Mouse (Mus musculus) Patski (cell line): ENCODE measurements around the gene Cwh43. TPM values are rescaled to one million over a fixed set of nuclear protein-coding genes. Genes with fewer than 3 reads are reported as not detected.

Experiments used
- ATAC-seq: fragments of 100-300 bp; one replicate; pipeline ENCODE4 v1.8.0; 2021
- CTCF ChIA-PET: fragments of 350-600 bp; sonication (Branson Sonifier 250); formaldehyde crosslinking; loops from one replicate; lab custom pipeline; 2022; ENCODE audit warnings: inconsistent platforms; lab: Charles Lee
- POLR2A ChIA-PET: fragments of 350-600 bp; sonication (Branson Sonifier 250); formaldehyde crosslinking; loops from one replicate; lab custom pipeline; 2022; ENCODE audit warnings: antibody characterized with exemption, inconsistent platforms; lab: Charles Lee
- DNase-seq: peaks from one replicate; pipeline ENCODE4 v3.0.0-alpha.2; 2011; ENCODE audit warnings: low read depth, low spot score
- H3K27me3 ChIP-seq: fragments of 371-371 bp; one replicate; pipeline ENCODE4 v1.5.1; 2021
- CTCF ChIP-seq: fragments of 100-300 bp; IDR thresholded peaks from one replicate; pipeline ENCODE4 v1.5.1; 2021
- in situ Hi-C: fragments of 300-500 bp; cut with MboI; formaldehyde crosslinking; loops from 3 replicates; pipeline ENCODE4 v1.11.1; 2018; ENCODE audit warnings: low pct_unique_long_range_greater_than_20kb, mixed read lengths
- polyA plus RNA-seq: library from polyadenylated mRNA; unstranded; gene quantifications from one replicate; pipeline ENCODE4 v1.2.3, GENCODE M21; 2021

Gene Cwh43
- polyA plus RNA-seq, 1 experiment from 2014 or later: not detected

DNA sequence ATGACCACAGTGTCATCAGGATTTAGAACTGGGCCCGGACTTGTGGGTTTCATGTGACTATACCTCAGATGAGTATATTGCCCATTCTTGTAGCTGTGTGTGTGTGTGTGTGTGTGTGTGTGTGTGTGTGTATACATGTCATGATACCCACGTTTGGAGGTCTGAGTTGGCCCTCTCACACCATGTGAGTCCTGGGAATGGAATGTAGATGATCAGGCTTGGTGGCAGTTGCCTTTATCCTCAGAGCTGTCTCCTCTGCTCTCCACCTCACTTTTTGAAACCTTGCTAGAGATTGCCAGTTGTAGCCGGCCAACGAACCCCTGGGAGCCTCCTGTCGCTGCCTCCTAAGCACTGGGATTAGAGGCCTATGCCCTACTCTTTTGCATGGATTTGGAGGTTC is 33.3 kb upstream of the Cwh43 start:
- ATAC-seq (no peak), DNase-seq (no peak)
- ChIA-PET POLR2A (interaction anchor here (0.6 kb wide), 2 partner anchors 86 to 93 kb away, joined by 3 to 4 read pairs; no protein-coding TSS in a partner anchor), CTCF (interaction anchor here (1.1 to 1.8 kb wide), 2 partner anchors 10 to 301 kb away, joined by 3 to 5 read pairs; no protein-coding TSS in a partner anchor)
- no peaks in the 10 kb centered on the region for H3K27me3 ChIP-seq
- in situ Hi-C loops: loop anchor here (10.0 kb wide), 1 partner anchor 48 kb away; no protein-coding TSS in a partner anchor
- TF ChIP-seq CTCF: no peak

DNA sequence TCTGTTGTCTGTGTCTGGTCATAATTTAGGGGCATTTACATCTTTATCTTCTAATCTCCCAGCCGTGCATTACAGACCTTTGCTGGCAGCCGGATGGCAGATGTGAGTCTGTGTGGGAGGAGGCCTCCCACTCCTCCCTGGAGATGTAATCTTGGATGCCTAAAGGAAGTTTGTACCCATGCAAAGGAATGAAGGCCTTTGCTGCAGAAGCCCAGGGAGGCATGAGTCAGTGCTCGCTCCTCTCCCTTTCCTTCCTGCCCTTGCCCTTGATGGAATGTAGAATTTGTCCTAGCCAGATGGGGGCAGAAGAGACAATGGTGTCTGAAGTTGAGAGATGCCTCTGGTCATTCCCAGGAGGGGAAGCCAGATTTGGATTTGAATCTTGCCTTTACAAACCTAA is 32.7 kb upstream of the Cwh43 start:
- ATAC-seq: peak; percentile 58
- no peaks in the 10 kb centered on the region for H3K27me3 ChIP-seq
- CTCF ChIA-PET: interaction anchor here (1.1 kb wide), 1 partner anchor 302 kb away, joined by 3 read pairs; no protein-coding TSS in a partner anchor
- DNase-seq: no peak
- TF ChIP-seq CTCF: peak; percentile 58
- in situ Hi-C loops: loop anchor here (10.0 kb wide), 1 partner anchor 48 kb away; no protein-coding TSS in a partner anchor
- POLR2A ChIA-PET: interaction anchor here (0.7 kb wide), 1 partner anchor 207 kb away, joined by 3 read pairs; no protein-coding TSS in a partner anchor

DNA sequence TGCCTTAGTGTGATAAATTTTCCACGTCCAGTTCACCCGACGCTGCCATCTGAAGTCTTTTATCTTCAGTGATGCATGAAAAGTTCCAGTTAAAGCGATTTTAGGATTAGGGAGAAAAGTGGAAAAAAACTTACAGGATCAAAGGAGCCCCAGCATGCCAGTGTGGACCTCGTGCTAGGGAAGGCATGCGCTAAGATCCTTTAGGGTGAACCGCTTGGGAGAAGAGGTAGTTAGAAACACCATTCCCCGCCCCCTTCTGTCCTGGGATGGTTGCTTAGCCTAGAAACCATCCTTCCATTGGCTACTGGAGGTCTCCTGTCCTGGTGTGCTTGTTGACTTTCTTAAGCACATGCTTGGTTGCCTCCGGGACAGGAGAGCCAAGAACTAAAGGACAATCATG is 29.8 kb upstream of the Cwh43 start:
- POLR2A ChIA-PET: no interaction called here
- H3K27me3 ChIP-seq: no peaks in the 10 kb centered on the region
- in situ Hi-C loops: loop anchor here (10.0 kb wide), 1 partner anchor 51 kb away; no protein-coding TSS in a partner anchor
- TF ChIP-seq CTCF: no peak
- CTCF ChIA-PET: no interaction called here
- no peak for ATAC-seq
- DNase-seq: no peak

DNA sequence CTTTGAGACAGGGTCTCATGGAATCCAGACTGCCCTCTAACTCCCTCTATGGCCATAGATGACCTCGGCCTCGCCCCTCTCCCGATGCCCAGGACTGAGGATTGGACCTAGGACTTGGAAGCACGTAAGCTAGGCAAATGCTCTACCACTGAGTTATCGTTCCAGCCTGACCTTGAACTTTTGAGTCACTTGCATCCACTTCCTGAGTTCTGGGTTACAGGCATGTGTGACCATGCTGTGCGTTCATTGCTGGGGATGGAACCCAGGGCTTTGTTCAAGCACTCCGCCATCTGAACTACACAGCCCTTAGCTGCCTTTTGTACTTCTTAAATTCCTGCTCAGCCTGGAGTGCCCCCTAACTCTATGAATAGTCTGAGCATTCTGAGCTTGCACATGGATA is 29.4 kb upstream of the Cwh43 start:
- in situ Hi-C loops: loop anchor here (10.0 kb wide), 1 partner anchor 52 kb away; no protein-coding TSS in a partner anchor
- no peak for TF ChIP-seq CTCF
- no peaks in the 10 kb centered on the region for H3K27me3 ChIP-seq
- no peak for DNase-seq
- no peak for ATAC-seq
- ChIA-PET POLR2A (no interaction called here), CTCF (interaction anchor here (1.0 kb wide), 2 partner anchors 85 to 243 kb away, joined by 3 to 4 read pairs; no protein-coding TSS in a partner anchor)

GRCm38 (mm10) chr5:73379908-73380307 is 26.0 kb upstream of the Cwh43 start:
- TF ChIP-seq CTCF: peak; percentile 84
- DNase-seq (no peak), ATAC-seq (peak; percentile 61)
- POLR2A ChIA-PET: no interaction called here
- CTCF ChIA-PET: interaction anchor here (0.6 to 2.3 kb wide), 30 partner anchors 9 to 294 kb away, joined by 3 to 19 read pairs (median 4); partner anchors contain the start of genes Fryl and Ociad1
- H3K27me3 ChIP-seq: no peaks in the 10 kb centered on the region
- in situ Hi-C loops: loop anchor here (5.0 to 10.0 kb wide), 4 partner anchors 55 to 393 kb away; no protein-coding TSS in a partner anchor

DNA sequence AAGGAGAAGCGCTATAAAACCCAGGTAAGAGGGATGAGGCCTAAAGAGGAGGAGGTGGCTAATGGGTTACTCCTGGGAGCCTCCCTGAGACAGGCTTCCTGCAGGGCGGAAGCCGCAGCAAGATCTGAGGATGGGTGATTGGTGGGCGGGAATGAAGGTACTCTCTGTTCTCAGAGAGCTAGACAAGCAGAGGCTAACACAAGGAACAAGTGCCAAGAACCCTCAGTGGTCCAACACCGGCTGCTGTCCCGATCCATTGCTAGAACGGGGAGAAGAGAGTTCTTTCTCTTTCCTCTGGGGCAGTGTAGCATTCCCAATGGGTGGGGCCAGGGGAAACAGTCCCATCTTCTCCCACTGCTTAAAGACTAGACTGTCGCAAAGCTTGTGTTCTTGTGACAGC is 25.0 kb upstream of the Cwh43 start:
- ATAC-seq (no peak), DNase-seq (no peak)
- ChIA-PET CTCF (interaction anchor here (0.7 to 2.2 kb wide), 6 partner anchors 58 to 267 kb away, joined by 3 to 13 read pairs (median 6); no protein-coding TSS in a partner anchor), POLR2A (no interaction called here)
- in situ Hi-C loops: loop anchor here (5.0 kb wide), 3 partner anchors 84 to 394 kb away; no protein-coding TSS in a partner anchor
- no peaks in the 10 kb centered on the region for H3K27me3 ChIP-seq
- TF ChIP-seq CTCF: no peak

GRCm38 (mm10) chr5:73381510-73381909 is 24.4 kb upstream of the Cwh43 start:
- H3K27me3 ChIP-seq: no peaks in the 10 kb centered on the region
- TF ChIP-seq CTCF: no peak
- in situ Hi-C loops: loop anchor here (5.0 kb wide), 3 partner anchors 84 to 394 kb away; no protein-coding TSS in a partner anchor
- ATAC-seq: no peak
- DNase-seq: no peak
- CTCF ChIA-PET: interaction anchor here (0.7 to 1.8 kb wide), 7 partner anchors 43 to 272 kb away, joined by 3 to 18 read pairs (median 4); no protein-coding TSS in a partner anchor
- POLR2A ChIA-PET: interaction anchor here (0.5 to 1.5 kb wide), 2 partner anchors 252 to 506 kb away, joined by 3 read pairs; no protein-coding TSS in a partner anchor

GRCm38 (mm10) chr5:73381976-73382540 is 23.8 kb upstream of the Cwh43 start:
- ChIA-PET CTCF (interaction anchor here (0.7 to 1.9 kb wide), 25 partner anchors 7 to 398 kb away, joined by 3 to 18 read pairs (median 3); no protein-coding TSS in a partner anchor), POLR2A (interaction anchor here (0.5 to 1.5 kb wide), 2 partner anchors 252 to 507 kb away, joined by 3 read pairs; no protein-coding TSS in a partner anchor)
- no peaks in the 10 kb centered on the region for H3K27me3 ChIP-seq
- DNase-seq: no peak
- no peak for TF ChIP-seq CTCF
- in situ Hi-C loops: loop anchor here (5.0 kb wide), 3 partner anchors 85 to 395 kb away; no protein-coding TSS in a partner anchor
- ATAC-seq: no peak

- CTCF ChIA-PET: interaction anchor here (0.7 to 1.9 kb wide), 30 partner anchors 8 to 399 kb away, joined by 3 to 18 read pairs (median 3); no protein-coding TSS in a partner anchor
- no peak for ATAC-seq
- H3K27me3 ChIP-seq: no peaks in the 10 kb centered on the region
- in situ Hi-C loops: loop anchor here (5.0 kb wide), 3 partner anchors 86 to 396 kb away; no protein-coding TSS in a partner anchor
- peak; percentile 79 for TF ChIP-seq CTCF
- DNase-seq: peak; percentile 66
- POLR2A ChIA-PET: interaction anchor here (0.6 to 1.5 kb wide), 3 partner anchors 208 to 253 kb away, joined by 3 to 4 read pairs (median 3); no protein-coding TSS in a partner anchor
These were observed 22.9 kb upstream of the Cwh43 start for GRCm38 (mm10) chr5:73382737-73383646.
